Mouse (Mus musculus): ENCODE measurements at regions not wholly inside any gene's neighbourhood (a gene's known extent, or its start where the extent isn't known, plus 50 kb on each side); places are given as distances from the start of the nearest gene placed in this dataset.

GRCm38 (mm10) chrX:68313486-68313885, 364.9 kb upstream of the Fmr1 start:
- no peaks in the 10 kb centered on the region for H3K79me3 ChIP-seq (ENCODE audit: low read depth)
- no peaks in the 10 kb centered on the region for H3K79me2 ChIP-seq (ENCODE audit: control insufficient read depth, insufficient read depth)
- no peaks in the 10 kb centered on the region for H3K36me3 ChIP-seq (ENCODE audit: control insufficient read depth, insufficient read depth)
- H3K4me3 ChIP-seq (ENCODE audit: insufficient read depth, poor library complexity, severe bottlenecking), result no peak overlapping the region
- no peaks in the 10 kb centered on the region for H3K27me3 ChIP-seq (ENCODE audit: control insufficient read depth, insufficient read depth, insufficient read length)
- TF ChIP-seq MYOD1 (IDR thresholded peaks at IDR 0.05; ENCODE audit: control insufficient read depth, insufficient read length, low read depth) (no peak), CTCF (IDR thresholded peaks at IDR 0.05; ENCODE audit: control insufficient read depth, insufficient read depth, insufficient read length) (peak; percentile 45), MYOG (IDR thresholded peaks at IDR 0.05; ENCODE audit: control insufficient read depth, extremely low read depth, insufficient read length) (no peak), FOSL1 (IDR thresholded peaks at IDR 0.05; ENCODE audit: insufficient read depth, low read length, poor library complexity, severe bottlenecking) (no peak), USF1 (IDR thresholded peaks at IDR 0.05; ENCODE audit: low read depth) (no peak), MAX (IDR thresholded peaks at IDR 0.05) (no peak)
- H3ac ChIP-seq (ENCODE audit: control insufficient read depth, insufficient read length, low read depth), result no peak overlapping the region
